Mouse (Mus musculus) spleen, postnatal 4 days (tissue): ENCODE data around the gene Magel2.
A peak's percentile ranks its signal among the peaks of the same experiment; 100 is the strongest.

Source experiments
- DNase-seq, 2 experiments: peaks; one replicate each; pipeline ENCODE4 v3.0.0; 2022; ENCODE audit warnings: low spot score in 2 of 2

Magel2 gene

DNA sequence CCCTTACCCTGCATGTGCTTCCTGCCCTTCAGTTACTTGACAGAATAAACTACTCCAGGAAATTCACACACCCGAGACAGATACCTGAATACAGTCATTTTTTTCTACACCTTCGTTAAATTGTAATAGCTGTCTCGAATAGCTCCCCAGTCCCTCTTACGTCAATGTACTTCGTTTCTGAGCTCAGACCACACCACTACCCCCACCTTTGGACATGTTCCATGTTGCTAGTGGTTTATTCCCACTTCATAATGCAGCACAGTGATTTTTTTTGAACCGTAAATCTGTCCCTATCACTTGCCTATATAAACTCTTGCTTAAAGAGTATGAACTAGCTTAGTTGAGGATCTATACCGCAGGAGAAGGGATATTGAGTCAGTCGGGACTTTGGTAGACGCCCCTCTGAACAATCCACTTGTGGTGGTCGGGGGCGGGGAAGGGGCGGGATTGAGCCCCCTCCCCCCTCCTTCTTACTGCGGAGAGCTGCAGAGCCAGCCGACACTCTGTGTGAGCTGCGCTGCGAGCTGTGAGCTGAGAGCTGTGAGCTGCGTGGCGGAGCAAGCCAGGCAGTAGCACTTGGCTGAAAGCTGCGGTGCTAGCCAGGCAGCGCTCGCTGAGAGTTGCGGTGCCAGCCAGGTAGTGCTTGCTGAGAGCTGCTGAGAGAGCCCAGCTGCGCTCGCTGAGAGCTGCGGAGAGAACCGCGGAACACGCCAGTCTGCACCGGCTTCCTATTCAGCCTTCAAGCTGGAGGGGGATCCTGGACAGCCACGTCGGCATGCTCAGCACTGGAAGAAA, at the start of gene Magel2:
Gene Magel2 (plus strand): TSS at position 501 of the 795 bp plus-strand sequence.
- DNase-seq = no peak

DNA sequence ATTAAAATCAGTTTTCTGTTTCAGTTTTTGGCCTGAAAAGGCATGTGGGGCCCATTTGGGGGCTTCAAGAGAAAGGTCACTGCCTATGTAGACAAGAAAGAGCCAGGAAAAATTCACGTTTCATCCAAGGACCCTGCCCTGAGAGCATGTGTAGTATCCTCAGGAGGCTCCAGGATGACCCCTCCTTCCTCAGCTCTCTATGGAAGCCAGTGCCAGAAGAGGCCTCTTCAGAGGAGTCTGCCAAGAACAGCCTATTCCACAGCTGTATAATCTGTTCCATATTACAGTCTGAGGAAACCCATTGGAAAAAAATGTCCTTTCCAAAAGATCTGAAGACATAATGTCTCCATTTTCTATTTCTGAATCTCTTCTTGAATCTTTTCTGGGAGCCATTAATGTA, 31.4 kb upstream of the Magel2 start:
- no peak for DNase-seq

DNA sequence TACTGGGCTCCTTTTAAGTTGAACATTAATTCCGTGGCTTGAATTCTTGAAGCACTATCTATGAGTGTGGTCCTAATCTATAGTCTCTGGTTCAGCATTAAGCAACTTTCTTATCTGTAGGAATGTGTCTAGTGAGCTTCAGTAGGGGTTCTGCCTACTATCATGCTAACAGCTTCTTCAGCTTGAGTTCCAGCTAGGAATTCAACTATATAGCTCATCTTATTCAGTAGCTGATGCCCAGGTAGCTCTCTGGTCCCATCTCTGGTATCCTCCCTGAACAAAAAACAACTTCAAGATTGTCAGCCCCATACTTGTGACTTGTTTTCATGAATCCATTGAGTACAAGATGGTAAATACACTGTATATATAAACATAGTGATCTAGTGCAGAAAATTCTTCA, 30.5 kb upstream of the Magel2 start, which contains the start of gene Ndn:
Gene Ndn (plus strand): TSS at position 301 of the 400 bp plus-strand sequence.
- DNase-seq = no peak

DNA sequence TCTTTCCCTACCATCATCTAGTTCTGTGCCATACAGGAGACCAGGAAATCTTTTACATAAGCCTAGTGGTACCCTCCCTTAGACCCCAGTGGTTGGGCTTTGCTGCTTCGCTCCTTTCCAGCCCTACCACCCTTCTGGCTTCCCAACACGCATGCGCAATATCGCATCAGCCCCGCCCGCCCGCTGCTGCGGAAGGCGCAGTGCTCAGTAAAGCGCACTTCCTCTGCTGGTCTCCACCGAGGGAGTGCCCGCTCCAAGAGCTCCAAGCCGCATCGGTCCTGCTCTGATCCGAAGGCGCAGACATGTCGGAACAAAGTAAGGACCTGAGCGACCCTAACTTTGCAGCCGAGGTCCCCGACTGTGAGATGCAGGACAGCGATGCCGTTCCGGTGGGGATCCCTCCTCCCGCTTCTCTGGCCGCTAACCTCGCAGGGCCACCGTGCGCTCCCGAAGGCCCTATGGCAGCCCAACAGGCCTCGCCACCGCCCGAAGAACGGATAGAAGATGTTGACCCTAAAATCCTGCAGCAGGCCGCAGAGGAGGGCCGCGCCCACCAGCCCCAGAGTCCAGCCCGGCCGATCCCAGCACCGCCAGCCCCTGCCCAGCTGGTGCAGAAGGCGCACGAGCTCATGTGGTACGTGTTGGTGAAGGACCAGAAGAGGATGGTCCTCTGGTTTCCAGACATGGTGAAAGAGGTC, 28.6 kb upstream of the Magel2 start:
- DNase-seq = peak; percentile 18 to 68

DNA sequence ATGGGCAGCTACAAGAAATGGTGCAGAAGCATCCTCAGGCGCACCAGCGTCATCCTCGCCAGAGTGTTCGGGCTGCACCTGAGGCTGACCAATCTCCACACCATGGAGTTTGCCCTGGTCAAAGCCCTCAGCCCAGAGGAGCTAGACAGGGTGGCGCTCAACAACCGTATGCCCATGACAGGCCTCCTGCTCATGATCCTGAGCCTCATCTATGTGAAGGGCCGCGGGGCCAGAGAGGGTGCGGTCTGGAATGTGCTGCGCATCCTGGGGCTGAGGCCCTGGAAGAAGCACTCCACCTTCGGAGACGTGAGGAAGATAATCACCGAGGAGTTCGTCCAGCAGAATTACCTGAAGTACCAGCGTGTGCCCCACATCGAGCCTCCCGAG, 28.0 kb upstream of the Magel2 start:
- DNase-seq = peak in 1 of 2 experiments; percentile 10

DNA sequence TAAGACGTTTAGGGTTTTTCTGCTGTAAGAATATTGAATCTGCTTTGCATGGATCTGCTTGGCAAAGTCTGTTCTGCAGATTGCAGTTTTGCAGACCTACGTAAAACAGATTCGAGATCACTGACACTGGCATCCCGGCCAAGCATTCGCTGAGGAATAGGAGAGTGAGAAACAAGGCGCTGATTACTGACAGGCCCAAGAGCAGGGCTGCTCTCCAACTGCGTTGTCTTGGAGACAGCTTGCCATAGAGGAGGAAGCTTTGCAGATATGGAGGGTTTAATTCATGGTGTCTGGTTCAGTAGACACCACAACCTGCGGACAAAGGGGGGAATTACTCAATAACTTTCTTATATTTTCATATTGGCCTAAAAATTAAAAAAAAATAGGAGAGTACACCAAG, 25.5 kb upstream of the Magel2 start:
- DNase-seq = no peak

DNA sequence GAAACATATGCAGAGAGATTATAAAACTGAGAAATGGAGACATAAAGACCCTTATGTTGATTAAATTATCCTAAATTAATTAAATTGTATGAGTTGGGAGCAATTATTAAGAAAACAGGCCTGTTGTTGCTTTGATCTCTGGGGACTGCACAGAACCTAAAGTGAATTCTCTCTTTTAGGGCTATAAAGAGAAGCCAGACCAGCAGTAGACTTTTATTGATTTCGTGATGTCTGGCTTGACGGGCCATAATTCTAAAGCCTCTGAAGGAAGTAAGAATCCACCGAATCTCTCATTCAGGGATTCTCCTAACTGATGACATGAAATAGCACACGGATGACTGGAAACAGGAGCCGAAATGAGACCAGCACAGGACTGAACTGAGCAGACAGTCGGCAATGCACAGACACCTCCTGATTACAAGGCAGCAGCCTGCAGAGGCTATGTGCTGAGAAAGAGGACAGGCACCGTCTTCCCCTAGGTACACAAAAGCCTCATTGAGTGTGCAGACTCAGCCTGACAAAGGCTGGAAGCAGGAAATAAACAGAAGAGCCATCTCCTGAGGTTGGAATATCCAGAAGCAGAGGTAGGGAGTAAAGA, 11.7 kb upstream of the Magel2 start:
- DNase-seq = no peak

DNA sequence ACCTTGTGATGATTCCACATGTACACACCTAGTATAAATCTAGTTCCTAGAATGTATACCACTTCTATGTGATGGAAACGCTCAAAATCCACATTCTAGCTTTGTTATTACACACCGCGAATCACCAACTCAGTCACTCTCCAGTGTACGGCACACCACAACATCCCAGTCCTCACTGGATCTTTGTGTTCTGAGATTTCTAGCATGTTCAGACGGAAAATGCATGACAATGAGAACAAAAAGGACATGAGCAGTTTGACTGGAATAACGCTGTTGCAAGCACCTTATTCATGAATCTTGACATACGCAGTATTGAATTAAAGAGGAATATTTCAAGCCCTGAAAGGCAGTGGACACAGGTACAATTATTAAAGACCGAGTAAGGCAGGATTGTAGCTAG, 10.1 kb upstream of the Magel2 start:
- DNase-seq = no peak

DNA sequence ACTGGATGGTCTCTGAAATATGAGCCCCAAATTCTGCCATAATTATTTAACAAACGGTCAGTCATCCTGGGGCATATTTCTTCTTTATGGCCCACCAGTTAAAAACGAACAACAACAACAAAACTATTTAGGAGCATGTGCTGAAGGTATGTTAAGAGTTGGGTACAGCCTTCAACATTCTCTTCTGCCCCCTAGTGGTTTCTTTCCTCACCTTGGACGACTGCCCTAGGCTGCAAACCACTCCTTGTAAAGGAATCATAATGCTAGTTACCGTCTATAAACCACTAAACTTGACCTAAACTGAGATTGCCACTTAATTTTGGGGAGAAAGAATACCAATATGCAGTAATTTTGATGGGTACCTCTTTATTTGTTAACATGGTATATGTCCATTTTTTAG, 1.2 kb upstream of the Magel2 start:
- no peak for DNase-seq

DNA sequence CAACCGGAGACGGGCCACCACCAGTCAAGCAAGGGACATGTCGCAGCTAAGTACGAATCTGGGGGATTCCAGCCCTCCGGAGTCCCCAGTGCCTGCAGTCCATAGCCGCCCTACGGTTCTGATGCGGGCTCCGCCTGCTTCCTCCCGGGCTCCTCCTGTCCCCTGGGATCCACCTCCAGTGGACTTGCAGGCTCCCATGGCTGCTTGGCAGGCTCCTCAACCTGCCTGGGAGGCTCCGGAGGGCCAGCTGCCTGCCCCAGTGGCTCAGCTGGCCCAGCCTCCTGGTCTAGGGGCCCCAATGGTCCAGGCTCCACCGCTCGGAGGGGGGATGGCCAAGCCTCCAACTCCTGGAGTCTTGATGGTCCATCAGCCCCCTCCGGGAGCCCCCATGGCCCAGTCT, 503 bp downstream of the Magel2 start:
- DNase-seq = no peak

DNA sequence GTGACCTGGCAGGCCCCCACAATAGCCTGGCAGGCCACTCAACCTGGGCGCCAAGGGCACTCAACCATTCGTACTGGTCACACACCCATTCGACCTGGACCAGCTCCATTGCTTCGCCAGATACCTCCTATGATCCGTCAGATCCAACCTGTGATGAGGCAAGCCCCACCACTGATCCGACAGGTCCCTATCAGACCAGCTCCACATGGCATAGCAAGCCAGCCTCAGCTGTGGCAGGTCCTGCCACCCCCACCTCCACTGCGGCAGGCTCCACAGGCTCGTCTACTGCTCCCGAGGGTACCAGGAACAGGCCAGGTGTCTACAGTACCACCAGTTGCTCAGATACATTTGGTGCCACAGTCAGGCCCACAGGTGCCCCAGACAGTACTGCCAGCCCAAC, 1.7 kb downstream of the Magel2 start:
- DNase-seq = no peak

DNA sequence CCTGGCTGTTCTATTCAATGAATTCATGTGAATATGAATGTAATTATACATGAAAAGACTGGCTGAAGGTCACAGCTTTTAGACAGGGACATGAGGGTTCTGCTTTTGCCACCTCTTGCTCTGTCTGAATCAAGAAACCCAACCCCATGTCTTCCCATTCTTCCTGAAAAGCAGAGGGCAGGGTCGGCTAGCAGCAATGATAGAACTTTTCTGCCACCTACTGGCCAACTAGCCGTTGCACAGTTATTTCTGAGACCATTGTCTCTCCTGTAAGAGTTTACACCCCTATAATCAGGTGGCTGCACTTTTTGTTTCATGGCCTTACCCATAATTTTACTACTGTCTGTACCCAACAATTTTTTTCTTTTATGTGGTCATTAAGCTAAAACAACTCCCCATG, 5.6 kb downstream of the Magel2 start:
- no peak for DNase-seq

DNA sequence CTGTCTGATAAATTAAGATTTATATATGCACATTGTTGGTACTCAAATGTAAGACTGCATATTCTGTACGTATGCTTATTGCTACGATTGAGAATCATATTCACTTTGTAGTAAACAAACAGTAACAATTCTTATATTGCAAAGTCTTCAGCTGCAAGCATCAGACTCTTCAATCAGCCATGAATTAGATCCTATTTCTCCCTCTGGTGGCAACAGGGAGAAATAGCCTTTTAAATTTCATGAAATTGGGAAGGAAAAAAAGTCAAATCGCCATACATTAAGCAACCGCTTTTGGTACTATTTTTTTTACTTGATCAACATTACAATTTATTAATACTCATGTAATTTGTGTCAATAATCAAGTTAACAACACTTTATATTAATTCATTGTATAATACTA, 11.5 kb downstream of the Magel2 start:
- DNase-seq = no peak

DNA sequence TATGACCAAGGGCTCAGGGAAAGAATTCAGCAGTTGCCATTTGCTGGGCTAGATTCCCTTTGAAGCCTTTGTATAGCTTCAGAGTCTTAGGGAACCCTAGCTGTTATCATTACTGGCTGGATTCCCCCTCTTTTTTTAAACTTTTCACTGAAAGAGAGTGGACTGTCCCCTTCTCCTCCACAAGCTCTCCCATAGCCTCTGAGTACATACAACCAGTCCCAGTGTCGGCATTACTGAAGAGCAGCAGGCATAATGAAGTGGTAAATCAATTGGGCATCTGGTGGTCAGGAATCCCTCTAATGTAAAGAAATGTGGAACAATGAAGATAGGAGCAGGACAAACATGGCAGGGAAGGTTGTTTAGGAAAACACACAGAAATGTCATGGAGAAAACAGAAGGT, 15.4 kb downstream of the Magel2 start:
- no peak for DNase-seq

DNA sequence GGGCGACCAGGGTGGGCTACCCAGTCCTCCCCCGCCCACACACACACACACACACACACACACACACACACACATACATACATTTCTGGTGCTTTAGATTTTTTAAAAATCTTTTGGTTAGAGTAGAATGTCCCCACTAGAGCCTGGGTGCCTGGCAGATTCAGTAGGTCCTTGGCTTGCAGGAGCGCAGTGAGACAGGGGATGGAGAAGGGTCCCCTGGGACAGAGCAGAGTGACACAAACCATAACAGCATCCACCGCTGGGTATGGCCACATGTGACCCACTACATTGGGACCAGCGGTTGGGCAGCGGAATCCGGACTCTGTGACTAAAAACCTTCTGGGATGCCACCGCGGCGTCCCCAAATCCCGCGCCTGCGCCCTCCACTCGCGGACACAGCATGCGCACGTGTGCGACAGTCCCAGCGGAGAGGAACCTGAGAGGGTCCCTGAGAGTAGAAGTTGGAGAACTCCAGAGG, 29.8 kb downstream of the Magel2 start:
- DNase-seq = no peak

DNA sequence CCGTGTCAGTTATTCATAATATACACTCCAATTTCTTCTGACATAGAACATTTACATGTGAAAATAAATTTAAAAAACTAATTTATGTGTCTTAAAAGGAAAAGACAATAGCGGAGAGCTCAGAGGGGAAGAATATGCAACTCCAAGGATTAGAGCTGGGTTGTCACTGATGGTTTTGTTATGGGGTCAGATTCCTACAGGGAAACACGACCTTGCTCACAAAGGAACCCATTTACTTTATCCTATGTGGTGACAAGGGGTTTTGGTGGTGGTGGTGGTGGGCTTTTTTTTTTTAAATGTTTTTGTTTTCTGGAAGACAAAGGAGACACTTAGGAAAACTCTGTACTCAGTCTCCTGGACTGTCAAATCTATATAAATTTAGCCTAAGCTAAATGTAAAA, 31.0 kb downstream of the Magel2 start:
- DNase-seq = no peak

DNA sequence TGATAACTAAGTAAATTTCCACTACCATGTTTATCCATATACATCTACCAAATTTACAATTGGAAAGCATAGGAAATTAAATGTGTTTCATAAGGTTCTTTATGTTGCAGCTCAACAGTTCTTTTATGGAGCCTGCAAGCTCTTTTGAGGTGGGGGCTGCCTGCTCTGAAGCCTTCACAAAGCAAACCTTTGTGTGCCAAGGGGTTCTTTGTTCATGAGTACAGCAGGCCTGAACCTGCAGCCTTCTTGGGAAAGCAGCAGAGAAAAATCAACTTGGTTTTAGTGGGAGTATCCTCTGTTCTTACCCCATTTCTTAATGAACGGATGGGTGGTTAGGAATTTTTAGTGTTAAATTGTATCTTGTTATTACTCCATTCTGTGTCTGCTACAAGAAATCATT, 38.4 kb downstream of the Magel2 start:
- no peak for DNase-seq

DNA sequence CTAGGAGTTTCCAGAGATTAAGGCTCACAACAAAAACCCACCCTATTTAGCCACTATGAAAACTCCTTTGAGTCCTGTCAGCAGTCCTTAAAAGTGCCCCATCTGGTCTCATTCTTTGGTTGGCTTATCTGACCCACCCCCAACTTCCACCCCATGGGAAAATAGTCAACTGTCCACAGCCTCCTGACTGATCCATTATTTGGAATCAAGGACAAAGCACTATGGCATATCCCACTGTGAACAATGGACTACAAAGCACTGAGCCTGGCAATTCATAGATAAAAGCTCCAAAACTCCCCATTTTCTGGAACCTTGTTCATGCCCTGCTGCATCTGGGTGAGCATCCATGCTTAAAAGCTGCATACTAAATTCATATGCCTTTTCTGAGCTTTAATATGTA, 39.4 kb downstream of the Magel2 start:
- no peak for DNase-seq

DNA sequence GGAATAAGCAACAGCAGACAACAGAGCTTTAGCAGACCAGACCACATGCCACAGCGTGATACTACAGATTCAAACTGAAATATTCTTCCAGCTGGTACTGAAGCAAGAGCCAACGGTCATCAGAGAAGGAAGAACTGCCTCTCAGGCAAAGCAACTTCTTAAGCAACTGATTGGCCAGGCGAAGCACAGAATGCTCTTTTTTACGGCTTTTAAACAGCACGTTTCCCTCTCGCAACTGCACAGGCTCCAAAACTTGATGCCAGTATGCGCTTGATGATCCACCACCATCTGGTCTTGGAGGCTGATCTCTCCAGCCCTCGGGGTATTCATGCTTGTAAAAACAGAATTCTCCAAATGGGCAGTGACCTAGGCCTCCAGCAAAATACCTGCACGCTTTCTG, 41.5 kb downstream of the Magel2 start:
- DNase-seq = no peak

DNA sequence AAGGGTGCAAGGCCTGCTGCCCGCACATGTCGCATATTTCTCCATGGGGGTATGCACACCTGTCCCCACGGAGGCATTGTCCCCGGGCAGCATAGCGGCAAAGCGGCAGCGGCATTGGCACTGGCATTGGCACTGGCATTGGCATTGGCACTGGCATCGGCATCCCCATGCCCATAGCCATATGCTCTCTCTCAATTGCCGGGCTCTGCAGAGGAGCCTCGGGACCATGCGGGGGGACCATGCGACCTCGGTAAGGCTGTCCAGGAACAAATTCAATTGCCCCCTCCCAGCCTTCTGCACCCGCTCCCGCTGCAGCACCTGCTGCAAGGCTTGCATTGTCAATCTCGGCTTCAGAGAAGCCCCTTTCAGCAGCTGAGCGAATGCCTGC, 42.3 kb downstream of the Magel2 start:
- DNase-seq = no peak

DNA sequence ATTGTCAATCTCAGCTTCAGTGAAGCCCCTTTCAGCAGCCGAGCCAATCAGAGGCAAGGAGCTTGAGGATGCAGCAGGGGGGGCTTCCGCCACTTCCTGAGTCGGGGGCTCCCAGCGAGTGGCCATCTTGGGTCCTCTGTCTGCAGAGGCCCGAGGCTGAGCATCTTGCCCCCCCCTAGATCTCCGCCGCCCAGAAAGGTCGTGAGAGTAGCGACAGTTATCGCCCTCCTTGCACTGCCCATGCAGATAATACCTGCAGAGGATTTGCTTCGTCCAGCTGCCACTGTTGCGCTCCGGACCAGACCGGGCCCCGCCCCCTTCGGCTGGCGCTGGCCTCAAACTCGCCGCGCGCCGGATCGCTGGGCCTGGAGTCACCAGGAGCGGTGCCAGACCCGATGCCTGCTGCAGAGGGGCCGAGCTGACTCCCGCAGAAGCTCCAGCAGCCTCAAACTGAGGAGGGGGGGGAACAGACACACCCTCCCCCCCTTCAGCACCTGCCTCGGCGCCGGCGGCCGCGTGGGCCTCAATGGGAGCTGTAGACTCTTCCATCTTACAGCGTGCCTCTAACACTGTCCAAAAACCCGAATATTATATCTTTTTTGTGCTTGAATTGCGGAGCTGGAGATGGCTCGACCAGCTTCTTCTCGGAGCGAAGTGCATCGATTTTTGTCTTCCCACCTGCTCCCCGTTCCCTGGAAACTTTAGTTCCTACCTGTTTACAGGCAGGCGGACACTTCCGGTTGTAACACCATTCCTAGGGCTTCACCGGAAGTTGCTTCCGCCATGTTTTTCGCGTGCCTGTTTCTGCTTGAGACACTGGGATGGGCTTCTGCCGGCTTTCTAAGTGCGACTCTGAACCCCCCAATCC, 42.9 kb downstream of the Magel2 start, which contains the start of gene Mkrn3:
Gene Mkrn3 (minus strand): TSS at position 647 of the 868 bp plus-strand sequence.
- DNase-seq = peak; percentile 43 to 70

DNA sequence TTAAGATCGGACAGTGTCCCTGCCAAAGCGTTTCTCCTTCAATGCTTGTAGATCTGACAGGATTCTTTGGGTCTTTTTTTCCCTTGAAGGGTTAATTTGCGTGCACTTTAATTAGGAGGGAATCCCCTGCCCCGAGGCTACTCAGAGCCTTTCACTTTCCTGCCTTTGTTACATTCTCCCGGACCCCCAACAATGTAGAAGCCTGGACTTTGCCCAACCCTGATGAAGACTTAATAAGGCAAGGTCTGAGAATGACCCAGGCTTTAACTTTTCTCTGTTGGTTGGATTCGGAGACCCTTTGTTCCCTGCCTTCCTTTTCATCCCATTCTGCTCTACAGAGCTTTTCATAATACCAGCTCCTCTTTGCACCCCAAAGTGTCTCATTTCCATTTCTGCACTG, 43.8 kb downstream of the Magel2 start:
- DNase-seq = no peak
